Mouse (Mus musculus): Measurements from ENCODE around the gene Donson. TPM values are rescaled to one million over a fixed set of nuclear protein-coding genes. Genes with fewer than 3 reads are reported as not detected.
A peak's percentile ranks its signal among the peaks of the same experiment; 100 is the strongest.

Donson gene
- polyA plus RNA-seq, 1 experiment, result 5.5 TPM

- Histone ChIP-seq H3K4me3 (replicated peaks; ENCODE audit: extremely low read depth, low read depth, low read length) (no peak overlapping the region), H3K4me1 (ENCODE audit: control insufficient read depth, insufficient read depth, low read length) (no peaks in the 10 kb centered on the region)
- peak; percentile 59 for DNase-seq
- 24% methylated on average over 14 of the region's 14 CpGs for WGBS
- peak; percentile 95 for TF ChIP-seq CTCF (IDR thresholded peaks at IDR 0.05; ENCODE audit: insufficient read depth, low read length)
- TF ChIP-seq POLR2A (IDR thresholded peaks at IDR 0.05; ENCODE audit: borderline replicate concordance, extremely low read depth, low read depth, low read length), result no peak
Observed at GRCm38 (mm10) chr16:91694455-91695084, 6.0 kb upstream of the Donson start.

GRCm38 (mm10) chr16:91689791-91690190 is 1.2 kb upstream of the Donson start:
- no peak for TF ChIP-seq CTCF (IDR thresholded peaks at IDR 0.05; ENCODE audit: insufficient read depth, low read length)
- TF ChIP-seq POLR2A (IDR thresholded peaks at IDR 0.05; ENCODE audit: borderline replicate concordance, extremely low read depth, low read depth, low read length), result no peak
- no peak for DNase-seq
- 56% methylated on average over 7 of the region's 7 CpGs for WGBS
- no peak overlapping the region for H3K4me3 ChIP-seq (replicated peaks; ENCODE audit: extremely low read depth, low read depth, low read length)
- peaks cover 5% of the 10 kb centered on the region for H3K4me1 ChIP-seq (ENCODE audit: control insufficient read depth, insufficient read depth, low read length)

GRCm38 (mm10) chr16:91688023-91688618 is 449 bp downstream of the Donson start:
- DNase-seq, result no peak
- Histone ChIP-seq H3K4me1 (ENCODE audit: control insufficient read depth, insufficient read depth, low read length) (peaks cover 5% of the 10 kb centered on the region), H3K4me3 (replicated peaks; ENCODE audit: extremely low read depth, low read depth, low read length) (peak overlapping the region; percentile 55)
- WGBS, result 2% methylated on average over 51 of the region's 51 CpGs
- TF ChIP-seq CTCF (IDR thresholded peaks at IDR 0.05; ENCODE audit: insufficient read depth, low read length) (no peak), POLR2A (IDR thresholded peaks at IDR 0.05; ENCODE audit: borderline replicate concordance, extremely low read depth, low read depth, low read length) (no peak)

- peaks cover 5% of the 10 kb centered on the region for H3K4me1 ChIP-seq (ENCODE audit: control insufficient read depth, insufficient read depth, low read length)
- TF ChIP-seq POLR2A (IDR thresholded peaks at IDR 0.05; ENCODE audit: borderline replicate concordance, extremely low read depth, low read depth, low read length) (no peak), CTCF (IDR thresholded peaks at IDR 0.05; ENCODE audit: insufficient read depth, low read length) (no peak)
- H3K4me3 ChIP-seq (replicated peaks; ENCODE audit: extremely low read depth, low read depth, low read length), result no peak overlapping the region
- no peak for DNase-seq
- WGBS, result 81% methylated on average over 5 of the region's 5 CpGs
Observed at GRCm38 (mm10) chr16:91686369-91686768, 2.2 kb downstream of the Donson start.

GRCm38 (mm10) chr16:91685526-91685925 is 3.0 kb downstream of the Donson start:
- 59% methylated on average over 5 of the region's 5 CpGs for WGBS
- H3K4me3 ChIP-seq (replicated peaks; ENCODE audit: extremely low read depth, low read depth, low read length), result no peak overlapping the region
- TF ChIP-seq POLR2A (IDR thresholded peaks at IDR 0.05; ENCODE audit: borderline replicate concordance, extremely low read depth, low read depth, low read length) (no peak), CTCF (IDR thresholded peaks at IDR 0.05; ENCODE audit: insufficient read depth, low read length) (no peak)
- no peak for DNase-seq
- peaks cover 5% of the 10 kb centered on the region for H3K4me1 ChIP-seq (ENCODE audit: control insufficient read depth, insufficient read depth, low read length)

GRCm38 (mm10) chr16:91680656-91681055 is 7.9 kb downstream of the Donson start:
- no peak for TF ChIP-seq POLR2A (IDR thresholded peaks at IDR 0.05; ENCODE audit: borderline replicate concordance, extremely low read depth, low read depth, low read length)
- no peak for TF ChIP-seq CTCF (IDR thresholded peaks at IDR 0.05; ENCODE audit: insufficient read depth, low read length)
- no peak for DNase-seq
- 66% methylated on average over 5 of the region's 5 CpGs for WGBS
- no peak overlapping the region for H3K4me3 ChIP-seq (replicated peaks; ENCODE audit: extremely low read depth, low read depth, low read length)
- no peaks in the 10 kb centered on the region for H3K4me1 ChIP-seq (ENCODE audit: control insufficient read depth, insufficient read depth, low read length)

- DNase-seq, result no peak
- Histone ChIP-seq H3K4me3 (replicated peaks; ENCODE audit: extremely low read depth, low read depth, low read length) (no peak overlapping the region), H3K4me1 (ENCODE audit: control insufficient read depth, insufficient read depth, low read length) (no peaks in the 10 kb centered on the region)
- 46% methylated on average over 5 of the region's 5 CpGs for WGBS
- TF ChIP-seq CTCF (IDR thresholded peaks at IDR 0.05; ENCODE audit: insufficient read depth, low read length) (no peak), POLR2A (IDR thresholded peaks at IDR 0.05; ENCODE audit: borderline replicate concordance, extremely low read depth, low read depth, low read length) (no peak)
Observed at GRCm38 (mm10) chr16:91678147-91678911, 10.2 kb downstream of the Donson start.

GRCm38 (mm10) chr16:91674500-91674899 is 14.1 kb downstream of the Donson start:
- Histone ChIP-seq H3K4me3 (replicated peaks; ENCODE audit: extremely low read depth, low read depth, low read length) (no peak overlapping the region), H3K4me1 (ENCODE audit: control insufficient read depth, insufficient read depth, low read length) (no peaks in the 10 kb centered on the region)
- DNase-seq, result no peak
- TF ChIP-seq CTCF (IDR thresholded peaks at IDR 0.05; ENCODE audit: insufficient read depth, low read length) (no peak), POLR2A (IDR thresholded peaks at IDR 0.05; ENCODE audit: borderline replicate concordance, extremely low read depth, low read depth, low read length) (no peak)
- 49% methylated on average over 4 of the region's 4 CpGs for WGBS

- no peak for DNase-seq
- Histone ChIP-seq H3K4me3 (replicated peaks; ENCODE audit: extremely low read depth, low read depth, low read length) (no peak overlapping the region), H3K4me1 (ENCODE audit: control insufficient read depth, insufficient read depth, low read length) (no peaks in the 10 kb centered on the region; the same call in 1 of the 2 replicates)
- 89% methylated on average over 3 of the region's 3 CpGs for WGBS
- TF ChIP-seq CTCF (IDR thresholded peaks at IDR 0.05; ENCODE audit: insufficient read depth, low read length) (no peak), POLR2A (IDR thresholded peaks at IDR 0.05; ENCODE audit: borderline replicate concordance, extremely low read depth, low read depth, low read length) (no peak)
Observed at GRCm38 (mm10) chr16:91663795-91664194, 24.8 kb downstream of the Donson start.
